Mouse (Mus musculus) heart, postnatal 14 days (tissue): ENCODE data around the gene Ppih. TPM values are rescaled to one million over a fixed set of nuclear protein-coding genes. Genes with fewer than 3 reads are reported as not detected.
"Not testable (repeated sequence)": the region's sequence is repeated elsewhere in the genome, so short reads cannot be mapped to it uniquely, and the experiment has no call there.

Experiments used
- DNase-seq, 2 experiments: peaks; one replicate each; pipeline ENCODE4 v3.0.0; 2021 to 2022
- intact Hi-C: fragments of 180-260 bp; cut with DNase I; formaldehyde crosslinking; loops from one replicate; pipeline ENCODE4 v1.15.1; 2025
- total RNA-seq, 2 experiments: library from RNA; stranded (reverse); gene quantifications; 2 replicates each; pipeline ENCODE4 v1.2.3; 2021

Gene Ppih
- total RNA-seq, 2 experiments from 2014 or later, result 11.0 to 11.2 TPM

DNA sequence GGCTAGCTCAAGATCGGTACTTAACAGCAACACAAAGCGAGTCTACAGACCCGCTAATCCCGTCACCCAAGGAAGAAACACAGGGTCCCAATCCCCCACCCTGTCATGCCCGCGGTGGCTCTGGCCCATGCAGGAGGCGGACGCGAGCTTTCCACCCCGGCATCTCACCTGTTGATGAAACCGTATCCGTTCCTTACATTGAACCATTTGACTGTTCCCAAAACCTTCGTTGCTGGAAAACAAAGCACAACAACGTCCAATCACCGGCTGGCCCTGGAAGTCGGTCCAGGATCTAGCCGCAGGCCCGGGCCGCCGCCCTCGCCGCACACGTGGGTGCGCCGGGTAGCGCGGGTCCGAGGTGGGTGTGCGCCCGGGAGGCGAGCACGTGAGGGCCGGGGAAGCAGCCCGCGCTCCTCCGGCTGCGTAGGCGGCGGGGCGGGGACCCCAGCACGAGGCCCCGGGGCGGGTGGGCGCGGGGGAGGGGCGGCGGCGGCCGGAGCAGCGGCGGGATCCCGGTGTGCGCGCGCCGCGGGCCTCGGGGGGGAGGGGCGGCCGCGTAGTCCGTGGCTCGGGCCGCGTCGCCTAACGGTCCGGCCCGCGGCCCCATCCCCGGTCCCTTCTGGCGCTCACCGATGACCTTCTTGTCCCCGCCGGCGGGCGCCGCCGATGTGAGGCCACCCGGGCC is 26.6 kb downstream of the Ppih start:
- intact Hi-C loops, result loop anchor here (2.0 to 10.0 kb wide), 4 partner anchors 17 to 241 kb away; partner anchors contain the start of genes Foxj3 and Frg2f1
- peak; percentile 34 to 42 for DNase-seq

DNA sequence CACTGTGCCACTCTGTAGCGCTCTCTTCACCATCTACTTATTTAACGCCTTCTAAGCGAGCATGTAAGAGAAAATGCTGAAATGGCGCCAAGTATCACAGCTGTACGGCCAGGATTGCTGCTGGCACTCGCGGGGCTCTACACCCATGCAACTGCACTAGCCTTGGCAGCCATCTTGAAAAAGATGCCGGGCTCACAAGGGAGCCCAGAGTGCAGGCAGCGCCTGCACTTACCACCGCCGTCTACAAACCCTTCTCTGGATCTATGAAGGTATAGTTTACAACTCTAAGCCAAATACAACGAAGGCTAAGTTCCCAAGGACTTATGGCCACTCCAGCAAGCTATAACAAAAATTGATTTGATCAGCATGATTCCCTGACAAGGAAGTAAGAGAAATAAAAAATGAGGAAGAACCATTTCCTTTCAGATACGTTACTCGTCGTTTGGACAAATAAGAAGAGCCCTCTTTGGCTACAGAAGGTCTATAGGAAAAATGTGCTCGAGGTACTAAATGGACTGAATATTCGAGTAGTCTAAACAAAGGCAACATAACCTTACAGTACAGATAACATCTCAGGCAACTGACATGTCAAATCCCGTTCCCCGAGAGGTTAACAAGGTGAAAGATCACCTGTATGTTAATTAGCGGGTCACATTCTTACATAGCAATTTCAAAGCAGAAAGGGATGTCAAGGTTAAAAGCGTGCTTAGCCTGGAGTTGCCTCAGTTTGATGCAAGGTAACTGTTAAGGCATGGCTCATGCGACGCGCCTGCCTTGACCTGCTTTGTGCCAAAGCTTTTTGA is 27.4 kb downstream of the Ppih start:
- DNase-seq, result peak; percentile 41 to 65
- intact Hi-C loops, result loop anchor here (2.0 to 10.0 kb wide), 2 partner anchors 16 to 242 kb away; partner anchors contain the start of genes Foxj3 and Frg2f1

DNA sequence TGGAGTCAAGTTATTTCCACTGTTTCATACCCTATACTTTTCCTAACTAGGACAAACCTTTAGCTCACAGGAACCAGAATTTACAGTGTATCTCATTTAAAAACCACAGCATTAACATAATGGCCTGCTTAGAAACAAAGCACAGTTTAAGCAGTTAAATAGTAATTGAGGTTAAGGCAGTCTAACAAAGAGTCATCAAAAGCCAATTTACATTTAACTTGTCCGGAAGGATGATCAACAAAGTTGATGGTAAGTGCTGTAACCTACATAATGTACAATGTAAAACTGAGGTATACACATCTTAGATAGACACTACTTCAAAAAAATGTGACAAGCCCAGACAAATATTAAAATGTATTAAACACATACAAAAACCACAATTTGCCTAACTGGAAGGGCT is 28.4 kb downstream of the Ppih start:
- intact Hi-C loops, result loop anchor here (2.0 to 10.0 kb wide), 2 partner anchors 15 to 243 kb away; partner anchors contain the start of genes Foxj3 and Frg2f1
- DNase-seq, result no peak

DNA sequence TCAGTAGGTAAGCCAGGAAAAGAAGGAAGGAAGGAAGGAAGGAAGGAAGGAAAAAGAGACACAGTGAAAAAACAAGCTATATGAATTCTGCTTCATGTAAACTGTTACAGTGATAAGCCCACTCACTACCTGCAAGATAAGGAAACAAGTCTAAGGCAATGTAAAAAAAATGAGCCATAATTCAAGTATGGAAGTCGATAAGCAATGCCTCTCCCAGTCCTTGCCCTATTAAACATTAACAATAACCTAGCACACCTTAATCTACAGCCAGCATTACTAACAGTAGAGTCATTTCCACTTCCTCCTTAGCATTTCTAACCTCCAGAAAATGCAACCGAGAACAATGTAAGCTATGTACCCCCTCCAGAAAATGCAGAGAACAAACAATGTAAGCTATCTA is 35.0 kb downstream of the Ppih start:
- DNase-seq, result no peak
- intact Hi-C loops, result no loop called here

DNA sequence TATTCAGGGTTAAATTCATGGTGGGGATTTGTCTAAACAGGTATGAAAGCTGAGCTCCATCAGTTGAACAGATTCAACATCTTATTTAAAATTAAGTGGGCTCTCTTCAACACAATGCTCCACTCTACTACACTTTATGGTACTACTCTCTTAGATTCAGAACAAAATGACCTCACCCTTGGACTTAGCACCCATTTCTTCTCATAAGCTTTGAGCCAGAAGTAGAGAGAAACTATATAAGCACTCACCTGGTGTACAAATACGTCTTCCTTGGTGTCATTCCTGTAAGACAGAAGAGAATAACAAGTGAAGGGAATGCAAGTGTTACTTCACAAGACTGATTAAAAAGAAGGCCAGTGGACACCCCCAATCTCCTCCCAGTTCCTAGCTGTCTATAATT is 35.5 kb downstream of the Ppih start:
- no peak for DNase-seq
- intact Hi-C loops, result no loop called here

DNA sequence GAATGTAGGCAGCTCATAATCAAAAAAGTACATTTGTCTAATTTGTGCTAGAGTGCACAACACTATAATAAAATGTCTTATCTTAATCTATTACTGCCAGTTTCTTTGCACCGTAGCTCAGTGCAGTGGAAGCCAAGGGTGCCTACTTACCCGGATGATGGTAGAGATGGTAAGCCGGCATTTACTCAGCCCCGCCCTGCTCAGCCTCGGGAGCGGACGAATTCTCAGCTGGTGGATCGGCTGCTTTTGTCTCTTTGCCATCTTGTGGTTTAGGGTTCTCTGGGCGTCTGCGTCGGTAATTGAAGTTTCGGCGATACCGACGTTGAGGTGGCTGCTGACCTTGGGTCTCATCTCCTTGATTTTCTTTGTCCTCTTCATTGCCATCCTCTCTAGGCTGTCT is 41.6 kb downstream of the Ppih start:
- DNase-seq, result not testable (repeated sequence)

DNA sequence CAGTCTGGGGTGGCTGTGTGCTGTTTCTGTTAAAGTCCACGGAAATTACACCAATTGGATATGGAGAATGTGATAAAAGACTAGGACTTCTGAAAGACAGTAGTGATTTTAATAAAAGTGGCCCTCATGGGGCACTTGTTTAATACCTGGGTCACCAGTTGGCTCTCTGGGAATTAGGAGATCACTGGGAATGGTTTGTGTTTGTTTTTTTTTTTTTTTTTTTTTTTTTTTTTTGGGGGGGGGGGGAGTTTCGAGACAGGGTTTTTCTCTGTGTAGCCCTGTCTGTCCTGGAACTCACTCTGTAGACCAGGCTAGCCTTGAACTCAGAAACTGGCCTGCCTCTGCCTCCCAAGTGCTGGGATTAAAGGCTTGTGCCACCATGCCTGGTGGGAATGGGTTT is 44.6 kb downstream of the Ppih start:
- intact Hi-C loops, result loop anchor here (2.0 kb wide), 1 partner anchor 17 kb away; no protein-coding TSS in a partner anchor
- no peak for DNase-seq

More for the DNA sequence above, 41.6 kb downstream of the Ppih start:
- intact Hi-C loops, result not testable (repeated sequence)

DNA sequence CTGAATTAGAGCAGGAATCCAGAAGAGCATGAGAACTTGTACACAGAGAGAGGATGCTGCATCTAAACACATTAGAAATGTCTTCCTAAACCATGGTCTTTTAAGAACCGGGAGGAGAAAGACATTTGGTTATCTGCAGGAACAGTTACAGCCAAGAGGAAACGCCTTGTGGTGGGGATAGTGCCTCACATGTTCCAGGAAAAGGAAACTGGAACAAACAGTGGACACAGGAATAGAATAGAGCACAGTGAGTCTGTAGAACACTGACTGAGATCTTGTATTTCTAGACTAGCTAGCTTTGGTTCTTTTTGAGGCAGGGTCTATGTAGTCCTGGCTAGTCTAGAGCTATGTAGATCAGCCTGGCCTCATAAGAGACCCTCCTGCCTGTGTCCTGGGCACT is 45.1 kb downstream of the Ppih start:
- intact Hi-C loops, result no loop called here
- no peak for DNase-seq

DNA sequence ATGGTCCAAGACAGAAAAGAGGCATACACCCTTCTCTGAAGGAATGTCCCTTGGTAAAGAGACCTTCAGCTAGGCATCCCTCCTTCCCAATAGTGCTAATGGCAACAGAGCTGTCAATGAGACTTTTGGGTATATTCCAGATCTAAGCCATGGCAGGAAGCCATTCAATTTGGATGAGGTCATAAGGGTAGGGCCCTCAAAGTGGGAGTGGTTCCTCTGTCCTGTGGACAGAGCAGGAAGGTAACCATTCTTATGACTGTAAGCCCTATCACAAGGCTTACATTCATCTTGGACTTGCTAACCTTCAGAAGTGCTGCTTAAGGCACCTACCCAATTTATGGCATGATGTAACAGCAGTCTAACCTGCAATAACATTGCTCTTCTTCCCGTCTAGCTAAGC is 45.7 kb downstream of the Ppih start:
- peak; percentile 48 to 66 for DNase-seq
- intact Hi-C loops, result no loop called here

DNA sequence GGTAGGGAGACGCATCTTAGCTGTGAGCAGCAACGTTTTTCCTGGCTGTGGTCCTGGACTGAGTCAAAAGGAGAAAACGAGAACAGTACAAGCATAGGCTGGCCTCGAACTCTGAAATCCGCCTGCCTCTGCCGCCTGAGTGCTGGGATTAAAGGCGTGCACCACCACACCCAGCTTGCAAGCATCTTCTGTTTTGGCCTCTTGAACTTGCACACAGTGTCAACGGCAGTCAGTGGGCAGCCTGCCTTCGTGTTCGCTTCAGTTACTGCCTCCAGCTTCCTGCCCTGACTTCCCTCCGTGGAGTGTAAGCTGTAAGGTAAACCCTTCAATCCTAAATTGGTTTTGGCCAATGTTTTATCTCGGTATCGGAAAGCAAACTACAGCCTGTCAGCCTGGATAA is 53.7 kb downstream of the Ppih start:
- no peak for DNase-seq
- intact Hi-C loops, result no loop called here

DNA sequence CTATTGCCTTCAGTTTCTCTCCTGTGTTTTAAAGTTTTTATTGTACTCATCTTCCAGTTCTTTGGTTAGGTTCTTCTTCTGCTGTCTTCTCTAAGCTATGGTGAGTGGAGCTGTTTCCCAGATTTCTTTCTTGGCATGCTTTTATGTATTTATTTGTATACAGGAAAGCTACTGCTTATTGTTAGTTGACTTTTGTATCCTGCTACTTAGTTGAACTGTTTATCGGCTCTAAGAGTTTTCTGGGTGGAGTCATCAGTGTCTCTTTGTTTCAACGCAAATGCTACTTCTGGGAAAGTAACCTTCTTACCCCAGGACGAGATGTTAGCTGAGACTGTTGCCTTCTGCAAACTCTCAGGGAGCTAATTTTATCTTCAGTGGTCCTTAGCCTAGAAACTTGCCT is 56.9 kb downstream of the Ppih start:
- intact Hi-C loops, result no loop called here
- DNase-seq, result no peak

DNA sequence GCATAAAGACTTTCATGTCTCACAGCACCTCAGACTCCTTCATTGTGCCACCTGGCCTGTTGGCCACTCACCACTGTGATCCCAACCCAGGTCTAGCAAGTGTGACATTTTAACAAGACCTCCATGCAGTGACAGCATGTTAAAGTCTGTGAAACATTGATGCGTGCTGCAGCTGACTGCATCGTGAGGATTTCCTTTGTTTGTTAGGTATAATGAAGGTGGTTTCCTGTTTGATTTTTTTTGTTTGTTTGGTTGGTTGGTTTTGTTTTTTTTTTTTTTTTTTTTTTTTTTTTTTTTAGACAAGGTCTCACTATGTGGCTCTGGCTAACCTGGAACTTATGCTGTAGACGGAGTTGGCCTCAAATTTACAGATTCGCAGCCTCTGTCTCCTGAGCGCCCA is 57.9 kb downstream of the Ppih start:
- DNase-seq, result no peak
- intact Hi-C loops, result no loop called here

DNA sequence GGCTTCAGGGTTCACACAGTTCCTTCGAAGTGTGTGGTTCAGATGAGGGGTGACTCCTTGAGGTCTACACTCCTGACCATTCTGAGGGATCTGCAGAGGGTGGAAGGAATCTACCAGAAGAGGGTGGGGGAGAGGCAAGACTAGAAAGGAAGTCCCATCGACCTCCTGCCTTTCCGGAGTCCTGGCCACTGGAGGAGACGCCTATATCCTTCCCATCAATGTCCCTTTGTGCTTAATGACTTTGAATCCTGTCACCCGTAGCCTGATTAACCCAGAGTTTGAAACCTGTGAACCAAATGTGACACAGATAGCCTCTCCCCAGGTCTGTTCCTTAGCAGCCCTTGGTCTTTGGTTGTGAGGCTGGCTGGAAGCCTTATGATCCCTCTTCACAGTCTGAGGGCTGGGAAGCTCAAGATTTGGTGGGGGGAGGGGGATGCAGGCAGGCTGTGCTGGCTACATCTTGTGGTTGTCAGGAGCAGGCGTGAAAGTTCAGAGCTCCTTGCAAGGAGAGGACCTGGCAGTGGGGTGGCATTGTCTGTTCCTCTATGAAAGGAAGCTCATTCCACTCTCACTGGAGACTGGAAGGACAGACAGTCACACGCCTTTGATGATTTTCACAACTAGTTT is 59.1 kb downstream of the Ppih start:
- intact Hi-C loops, result no loop called here
- no peak for DNase-seq

DNA sequence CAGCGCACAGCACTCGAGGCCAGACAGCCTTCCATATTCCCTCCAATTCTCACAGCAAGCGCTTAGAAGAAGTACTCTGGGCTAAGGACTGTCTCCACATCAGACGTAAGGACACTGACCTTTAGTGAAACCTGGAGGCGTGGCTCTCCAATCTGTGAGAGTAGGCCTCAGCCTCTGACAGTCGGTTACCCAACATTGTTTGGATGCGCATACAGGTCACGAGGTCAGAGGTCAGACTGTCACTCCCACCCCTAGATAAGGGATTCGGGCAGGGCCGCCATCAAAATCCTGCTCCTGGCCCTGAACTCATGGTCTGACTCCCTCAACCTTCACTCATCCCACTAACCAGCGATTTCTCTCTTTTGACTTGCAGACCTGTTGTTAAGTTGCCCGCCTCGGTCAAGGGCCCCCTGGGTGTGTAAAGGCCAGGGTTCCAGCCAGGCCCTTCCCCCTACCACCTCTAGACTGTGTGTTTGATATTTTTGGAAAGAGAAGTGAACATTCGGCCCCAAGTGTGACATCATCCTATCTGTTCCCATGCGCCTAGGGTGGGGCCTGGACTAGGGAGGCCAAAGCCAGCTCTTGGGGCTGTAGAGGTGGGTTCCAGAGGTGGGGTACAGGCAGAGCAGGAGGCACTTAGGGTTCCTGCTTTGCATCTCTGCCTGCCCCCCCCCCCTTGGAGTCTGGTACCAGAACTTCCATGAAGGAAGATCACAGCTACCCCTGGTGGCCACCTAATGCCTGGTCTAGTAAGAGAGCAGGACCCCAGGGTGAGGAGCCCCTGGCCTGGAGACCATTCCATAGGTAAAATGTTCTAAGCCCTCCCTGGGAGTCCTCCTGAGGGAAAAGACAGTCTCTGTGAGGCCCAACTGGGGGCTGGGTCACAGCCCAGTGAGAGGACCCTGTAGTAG is 60.7 kb downstream of the Ppih start:
- intact Hi-C loops, result loop anchor here (5.0 kb wide), 1 partner anchor 408 kb away; no protein-coding TSS in a partner anchor

DNA sequence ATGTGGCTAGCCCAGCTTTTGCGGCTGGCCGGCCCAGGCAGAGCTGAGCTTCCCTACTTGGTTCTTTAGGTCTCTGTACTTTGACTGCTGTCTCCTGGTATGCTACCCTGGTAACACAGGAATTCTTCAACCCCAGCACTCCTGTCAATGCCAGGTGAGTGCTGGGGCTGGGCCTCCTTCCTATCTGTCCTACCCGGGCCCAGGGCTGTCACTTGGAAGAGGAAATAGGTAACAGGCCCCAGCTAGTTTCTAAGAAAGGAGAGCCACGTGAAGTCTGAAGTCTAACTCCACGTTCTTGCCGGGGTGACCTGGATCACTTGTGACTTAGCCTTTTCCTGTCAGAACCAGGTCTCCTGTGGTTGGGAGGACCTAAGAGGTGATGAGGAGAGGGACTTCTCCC is 63.3 kb downstream of the Ppih start:
- intact Hi-C loops, result loop anchor here (5.0 kb wide), 1 partner anchor 410 kb away; no protein-coding TSS in a partner anchor
- DNase-seq, result no peak

More for the DNA sequence above, 60.7 kb downstream of the Ppih start:
- no peak for DNase-seq

DNA sequence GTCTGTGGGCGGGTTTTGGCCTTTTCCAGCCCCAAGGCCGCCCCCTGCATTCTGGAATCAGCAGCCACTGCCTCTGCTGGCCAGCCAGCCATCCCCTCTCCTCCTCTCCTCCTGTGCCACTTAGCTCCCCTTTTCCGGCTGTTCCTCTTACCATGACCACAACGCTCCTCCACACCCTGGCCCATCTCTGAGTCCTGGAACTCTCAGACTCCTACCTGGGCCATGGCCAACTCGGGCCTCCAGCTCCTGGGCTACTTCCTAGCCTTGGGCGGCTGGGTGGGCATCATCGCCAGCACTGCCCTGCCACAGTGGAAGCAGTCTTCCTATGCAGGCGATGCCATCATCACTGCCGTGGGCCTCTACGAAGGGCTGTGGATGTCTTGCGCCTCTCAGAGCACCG is 65.0 kb downstream of the Ppih start, which contains the start of gene Cldn19:
Cldn19 (plus strand) TSS at position 64 of the 400 bp plus-strand sequence.
- intact Hi-C loops, result loop anchor here (5.0 kb wide), 1 partner anchor 412 kb away; no protein-coding TSS in a partner anchor

DNA sequence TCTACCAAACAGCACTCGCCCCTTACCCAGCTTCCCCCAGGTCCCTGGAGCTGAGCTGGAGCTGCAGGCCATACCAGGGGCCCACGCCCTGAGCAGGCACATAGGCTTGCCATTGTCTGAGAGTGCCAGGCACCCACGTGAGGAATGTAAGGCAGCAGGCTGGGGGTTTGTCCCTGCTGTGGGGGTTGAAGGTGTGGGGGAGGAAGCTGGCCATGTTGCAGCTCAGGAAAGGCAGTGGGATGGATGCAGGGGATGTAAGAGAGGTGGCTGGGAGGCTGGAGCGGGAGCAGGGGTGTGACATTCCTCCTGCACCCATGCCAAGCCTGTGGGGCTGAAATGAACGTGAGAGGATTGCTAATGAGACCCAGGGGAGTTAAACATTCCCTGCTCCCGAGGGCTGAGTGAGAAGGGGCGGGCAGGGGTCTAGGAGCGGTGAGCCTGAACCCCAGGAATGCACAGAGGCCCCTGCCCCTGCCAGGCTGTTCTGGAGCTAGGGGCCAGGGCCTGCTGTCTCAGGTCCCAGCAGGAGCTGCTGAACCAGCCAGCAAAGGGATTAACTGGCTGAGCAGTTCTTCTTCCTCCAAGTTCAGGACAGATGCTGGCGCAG is 66.2 kb downstream of the Ppih start:
- DNase-seq, result no peak
- intact Hi-C loops, result no loop called here

More for the DNA sequence above, 65.0 kb downstream of the Ppih start, which contains the start of gene Cldn19:
- no peak for DNase-seq

DNA sequence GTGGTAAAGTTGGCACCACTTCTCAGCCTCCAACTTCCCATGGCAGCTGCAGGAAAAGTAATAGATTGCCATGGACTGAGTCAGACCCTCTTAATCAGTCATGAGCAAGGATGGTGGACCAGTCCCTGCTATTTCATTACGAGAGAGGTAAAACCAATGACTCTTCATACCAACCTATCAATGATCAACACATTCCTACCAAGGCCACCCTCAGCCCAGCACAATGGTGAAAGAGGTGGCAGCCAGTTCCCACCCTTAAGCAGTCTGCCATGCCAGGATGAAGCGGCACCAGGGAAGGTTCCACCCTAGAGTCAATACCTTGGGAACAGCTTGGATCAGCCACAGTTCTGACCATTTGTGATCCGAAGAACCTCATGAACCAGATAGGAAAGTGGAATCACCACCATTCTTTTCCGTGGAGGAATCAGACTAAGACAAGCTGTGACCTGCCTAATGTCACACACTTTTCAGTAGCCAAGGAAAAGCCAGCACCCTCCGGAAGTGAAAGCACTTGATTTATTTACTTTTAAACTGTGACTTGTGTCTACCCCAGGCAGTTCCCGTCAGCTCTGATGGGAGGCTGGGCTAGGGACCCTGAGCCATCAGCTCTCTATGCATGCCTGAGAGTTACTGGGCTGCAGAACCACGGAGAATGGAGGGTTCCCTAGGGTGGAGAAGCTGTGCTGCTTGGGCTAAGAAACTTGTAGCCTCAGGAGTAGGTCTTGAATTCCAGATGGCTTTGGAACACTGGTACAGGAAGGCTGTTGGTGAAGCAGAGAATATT is 68.1 kb downstream of the Ppih start:
- intact Hi-C loops, result no loop called here
- no peak for DNase-seq
